Mouse (Mus musculus): ENCODE measurements around the gene Mettl21c. TPM values are rescaled to one million over a fixed set of nuclear protein-coding genes. Genes with fewer than 3 reads are reported as not detected.

Gene Mettl21c
- polyA plus RNA-seq, 1 experiment = 1.3 TPM

DNA sequence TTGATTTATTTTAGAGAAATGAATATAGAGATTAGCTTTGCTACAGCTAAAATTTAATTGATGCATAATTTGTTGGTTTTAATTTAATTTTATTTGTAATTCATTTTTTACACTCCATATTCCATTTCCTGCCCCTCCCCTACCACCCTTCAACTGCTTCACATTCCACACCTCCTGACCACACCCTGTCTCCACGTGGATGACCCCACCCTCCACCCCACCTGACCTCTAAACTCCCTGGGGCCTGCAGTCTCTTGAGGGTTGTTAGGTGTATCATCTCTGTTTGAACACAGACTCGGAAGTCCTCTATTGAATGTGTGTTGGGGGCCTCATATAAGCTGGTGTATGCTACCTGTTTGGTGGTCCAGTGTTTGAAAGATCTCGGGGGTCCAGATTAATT lies 48.7 kb downstream of the Mettl21c start:
- H3K27ac ChIP-seq (replicated peaks; ENCODE audit: low read depth, low read length) = no peak overlapping the region

DNA sequence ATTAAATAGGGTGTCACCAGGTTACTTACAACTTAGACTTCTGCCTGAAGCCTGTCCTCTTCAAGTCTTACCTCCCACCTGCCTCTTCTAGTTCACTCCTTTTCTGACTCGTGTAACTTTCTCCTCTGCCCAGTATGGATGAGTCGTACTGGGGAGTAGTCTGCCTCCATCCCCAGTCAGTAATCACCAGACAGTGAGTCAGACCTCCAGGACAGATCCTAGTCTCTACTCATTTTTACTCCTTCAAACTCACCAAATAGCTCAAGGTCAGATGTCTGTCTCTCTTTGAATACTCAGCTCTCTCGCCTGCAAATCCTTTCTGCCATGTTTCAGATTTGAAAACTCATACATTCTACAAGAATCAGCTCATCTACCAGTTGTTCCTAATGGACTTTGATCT lies 50.5 kb downstream of the Mettl21c start:
- no peak overlapping the region for H3K27ac ChIP-seq (replicated peaks; ENCODE audit: low read depth, low read length)
- no peak overlapping the region for H3K4me3 ChIP-seq (ENCODE audit: insufficient read depth, low read depth, low read length)
- no peaks in the 10 kb centered on the region for H3K4me1 ChIP-seq (ENCODE audit: control insufficient read depth, insufficient read depth, insufficient read length, low read length)

More for the DNA sequence above, 48.7 kb downstream of the Mettl21c start:
- Histone ChIP-seq H3K4me3 (ENCODE audit: insufficient read depth, low read depth, low read length) (no peak overlapping the region), H3K4me1 (ENCODE audit: control insufficient read depth, insufficient read depth, insufficient read length, low read length) (no peaks in the 10 kb centered on the region)

DNA sequence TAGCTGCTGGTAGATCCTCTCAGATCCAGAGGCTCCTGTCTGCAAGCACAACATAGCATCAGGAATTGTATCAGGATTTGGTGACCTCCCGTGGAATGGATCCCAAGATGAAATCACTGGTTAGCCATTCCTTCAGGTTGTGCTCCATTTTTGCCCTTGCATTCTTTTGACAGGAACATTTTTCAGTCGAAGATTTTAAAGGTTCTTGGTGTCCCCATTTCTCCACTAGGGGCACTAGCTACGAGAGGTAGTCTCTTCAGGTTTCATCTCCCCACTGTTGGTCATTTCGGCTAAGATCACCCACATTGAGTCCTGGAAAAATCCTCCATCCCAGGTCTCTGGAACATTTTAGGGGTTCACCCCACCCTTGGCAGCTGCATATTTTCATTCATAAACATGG lies 53.1 kb downstream of the Mettl21c start:
- H3K4me3 ChIP-seq (ENCODE audit: insufficient read depth, low read depth, low read length) = no peak overlapping the region
- H3K27ac ChIP-seq (replicated peaks; ENCODE audit: low read depth, low read length) = no peak overlapping the region
- H3K4me1 ChIP-seq (ENCODE audit: control insufficient read depth, insufficient read depth, insufficient read length, low read length) = no peaks in the 10 kb centered on the region

DNA sequence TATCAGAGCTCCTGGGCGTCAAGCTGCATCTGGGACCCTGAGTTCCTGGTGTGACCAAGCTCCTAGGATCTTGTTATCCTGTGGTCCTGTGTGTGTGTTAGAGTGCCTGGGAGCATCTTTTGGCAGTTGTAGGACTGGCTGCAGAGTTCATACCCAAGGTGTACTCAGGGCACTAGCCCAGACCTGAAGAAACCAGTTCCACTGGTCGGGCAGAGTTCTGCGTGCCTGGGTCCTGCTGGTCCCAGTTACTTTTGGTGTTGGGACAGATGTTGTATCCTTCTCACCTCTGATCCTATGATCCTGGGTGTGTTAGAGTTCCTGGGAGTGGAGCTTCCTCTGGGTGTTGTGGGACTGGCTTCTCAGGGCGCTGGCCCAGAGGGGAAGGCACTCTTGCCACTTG lies 55.5 kb downstream of the Mettl21c start:
- Histone ChIP-seq H3K4me3 (ENCODE audit: insufficient read depth, low read depth, low read length) (no peak overlapping the region), H3K27ac (replicated peaks; ENCODE audit: low read depth, low read length) (no peak overlapping the region), H3K4me1 (ENCODE audit: control insufficient read depth, insufficient read depth, insufficient read length, low read length) (no peaks in the 10 kb centered on the region)

Other genes starting within 250 kb of the Mettl21c start
- 13.2 and 20.7 TPM in 2 replicates for gene Uxs1, start 192.2 kb downstream of the Mettl21c start, polyA plus RNA-seq (2012; ENCODE audit: insufficient read depth, insufficient read length, missing spikeins)
- gene Tpp2, start 86.4 kb downstream of the Mettl21c start, polyA plus RNA-seq (2012; ENCODE audit: insufficient read depth, insufficient read length, missing spikeins) = 18.7 and 28.0 TPM in 2 replicates
- not detected in 2 replicates for gene Gm8251, start 41.9 kb upstream of the Mettl21c start, polyA plus RNA-seq (2012; ENCODE audit: insufficient read depth, insufficient read length, missing spikeins)
- gene Tex30, start 82.4 kb upstream of the Mettl21c start, polyA plus RNA-seq (2012; ENCODE audit: insufficient read depth, insufficient read length, missing spikeins) = 4.4 and 8.5 TPM in 2 replicates
- 2.8 and 4.5 TPM in 2 replicates for gene Kdelc1, start 98.8 kb upstream of the Mettl21c start, polyA plus RNA-seq (2012; ENCODE audit: insufficient read depth, insufficient read length, missing spikeins)
- 10.3 and 21.6 TPM in 2 replicates for gene Bivm, start 98.9 kb upstream of the Mettl21c start, polyA plus RNA-seq (2012; ENCODE audit: insufficient read depth, insufficient read length, missing spikeins)
- 8.8 and 9.8 TPM in 2 replicates for gene Ercc5, start 127.7 kb upstream of the Mettl21c start, polyA plus RNA-seq (2012; ENCODE audit: insufficient read depth, insufficient read length, missing spikeins)
- gene Mettl21e, start 198.9 kb upstream of the Mettl21c start, polyA plus RNA-seq (2012; ENCODE audit: insufficient read depth, insufficient read length, missing spikeins) = not detected in 2 replicates